Mouse (Mus musculus) layer of hippocampus, postnatal 10 days (tissue): ENCODE data around the gene Hsp90b1. TPM values are rescaled to one million over a fixed set of nuclear protein-coding genes. Genes with fewer than 3 reads are reported as not detected.
"Not testable (repeated sequence)": the region's sequence is repeated elsewhere in the genome, so short reads cannot be mapped to it uniquely, and the experiment has no call there.

ENCODE experiments used
- DNase-seq, 2 experiments: peaks; one replicate each; pipeline ENCODE4 v3.0.0; 2021; ENCODE audit warnings: low spot score in 2 of 2
- long read RNA-seq: library from polyadenylated mRNA; stranded (forward); transcript quantifications from one replicate; pipeline ENCODE4 v2.0.0, GENCODE M21; 2023
- total RNA-seq, 2 experiments: library from RNA; stranded (reverse); gene quantifications; 2 replicates each; pipeline ENCODE4 v1.2.3; 2021

Hsp90b1 gene
- 100 to 1,000 TPM; 263 to 275 TPM for total RNA-seq
- long read RNA-seq, transcript Hsp90b1-201 (18 exons, 2,825 nt): major isoform, 103 of 150 reads
- long read RNA-seq, partial matches to known transcripts: 38 of 150 reads
- long read RNA-seq, other reads (novel, unspliced or antisense): 9 of 150 reads

DNA sequence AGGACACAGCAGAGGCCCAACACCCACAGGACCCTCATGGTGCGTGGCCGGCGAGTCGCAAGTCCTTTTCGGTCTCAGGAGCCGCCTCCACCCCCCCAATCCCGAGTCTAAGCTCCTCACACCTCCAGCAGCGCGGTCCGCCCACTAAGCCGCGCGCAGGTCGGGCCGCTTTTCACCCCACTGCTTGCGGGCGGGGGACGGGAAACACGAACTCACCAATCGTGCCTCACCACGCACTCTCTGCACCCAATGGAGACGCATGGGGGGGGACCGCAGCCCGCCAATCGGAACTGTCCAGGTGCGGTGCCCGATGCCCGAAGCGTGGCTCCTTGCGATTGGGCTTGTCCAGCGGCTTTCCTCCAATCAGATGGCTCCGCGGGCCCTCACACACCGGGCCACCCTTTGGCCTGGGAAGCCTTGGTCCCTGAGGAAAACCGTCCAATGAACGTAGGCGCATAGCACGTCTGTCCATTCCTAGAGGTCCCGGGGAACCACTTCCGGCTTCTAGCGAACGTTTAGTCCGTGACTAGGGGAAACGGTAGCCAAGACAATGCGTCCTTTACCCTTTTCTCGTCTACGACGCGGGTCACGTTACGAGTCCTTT is at the start of gene Hsp90b1, which contains the start of gene Ttc41:
Hsp90b1 (minus strand) TSS at position 192 of the 604 bp plus-strand sequence.
Ttc41 (plus strand) TSS at position 494 of the 604 bp plus-strand sequence.
- DNase-seq: peak; percentile 97 to 98

DNA sequence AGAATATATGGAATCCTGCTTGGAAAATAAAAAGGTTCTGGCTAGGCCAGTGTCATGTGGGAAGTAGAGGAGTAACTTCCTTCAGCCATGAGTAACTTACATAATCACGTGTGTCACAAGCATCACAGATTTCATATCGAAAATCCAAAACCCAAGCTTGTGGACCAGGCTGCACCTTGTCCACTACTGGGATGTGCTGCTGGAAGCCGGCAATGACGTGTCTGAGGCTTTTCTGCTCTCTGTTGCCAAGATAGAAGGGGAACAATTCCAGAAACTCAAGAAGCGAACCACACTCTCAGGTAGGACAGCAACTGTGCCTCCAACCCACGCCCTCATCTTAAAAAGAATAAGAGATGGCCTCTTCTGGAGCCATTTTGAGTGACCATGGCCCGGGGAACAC is 39.0 kb upstream of the Hsp90b1 start:
- no peak for DNase-seq

DNA sequence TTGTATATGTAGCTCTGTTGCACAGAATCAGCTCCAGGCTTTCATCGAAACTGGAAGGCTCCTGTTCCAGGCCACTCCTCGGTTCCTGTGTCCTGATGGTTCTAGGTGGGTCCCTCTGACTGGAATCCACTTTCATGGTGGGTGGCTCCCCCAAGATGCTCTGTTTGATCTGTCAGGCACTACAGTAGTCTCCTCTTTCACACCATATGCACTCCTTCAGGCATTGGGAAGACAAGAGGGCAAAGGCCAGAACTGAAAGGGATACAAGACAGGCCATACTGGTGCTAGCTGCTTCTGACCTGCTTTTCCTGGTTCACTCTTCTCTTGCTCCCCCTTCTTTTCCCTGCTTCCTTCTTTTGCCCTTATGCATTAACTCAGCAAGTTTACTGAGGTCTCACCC is 37.6 kb upstream of the Hsp90b1 start:
- no peak for DNase-seq

DNA sequence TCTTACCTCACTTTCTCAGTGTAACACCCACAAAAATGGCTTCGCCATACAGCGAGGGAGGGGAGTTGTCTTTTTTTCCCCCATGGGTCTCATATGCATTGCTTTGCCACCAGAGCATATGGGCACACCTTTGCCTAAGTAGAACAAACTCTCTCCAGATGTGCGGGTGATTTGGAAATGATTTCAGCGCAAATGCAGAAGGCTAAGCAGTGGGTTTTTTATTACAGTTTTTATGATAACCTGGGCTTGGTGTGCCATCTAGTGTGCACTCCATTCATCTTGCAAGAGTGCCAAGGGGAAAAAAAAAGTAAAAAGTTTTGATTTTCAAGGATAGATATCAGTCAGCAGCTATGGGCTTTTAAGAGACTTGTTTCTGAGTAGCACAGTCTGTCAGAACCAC is 29.7 kb upstream of the Hsp90b1 start:
- no peak for DNase-seq

DNA sequence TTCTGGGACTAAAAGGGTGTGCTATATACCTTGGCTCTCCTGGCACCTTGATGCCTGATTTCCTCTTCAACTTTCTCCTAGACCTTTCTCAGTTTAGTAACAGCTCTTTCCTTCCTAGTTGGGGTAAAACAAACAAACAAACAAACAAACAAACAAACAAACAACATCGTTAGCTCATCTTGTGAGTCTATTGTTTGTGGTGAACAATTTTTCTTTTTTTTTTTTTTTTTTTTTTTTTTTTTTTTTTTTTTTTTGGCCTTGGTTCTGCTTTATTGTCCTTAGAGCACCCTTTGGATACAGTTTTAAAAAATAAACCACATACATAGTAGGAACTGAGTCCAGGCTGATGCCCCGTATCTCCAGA is 26.2 kb upstream of the Hsp90b1 start:
- DNase-seq: no peak

DNA sequence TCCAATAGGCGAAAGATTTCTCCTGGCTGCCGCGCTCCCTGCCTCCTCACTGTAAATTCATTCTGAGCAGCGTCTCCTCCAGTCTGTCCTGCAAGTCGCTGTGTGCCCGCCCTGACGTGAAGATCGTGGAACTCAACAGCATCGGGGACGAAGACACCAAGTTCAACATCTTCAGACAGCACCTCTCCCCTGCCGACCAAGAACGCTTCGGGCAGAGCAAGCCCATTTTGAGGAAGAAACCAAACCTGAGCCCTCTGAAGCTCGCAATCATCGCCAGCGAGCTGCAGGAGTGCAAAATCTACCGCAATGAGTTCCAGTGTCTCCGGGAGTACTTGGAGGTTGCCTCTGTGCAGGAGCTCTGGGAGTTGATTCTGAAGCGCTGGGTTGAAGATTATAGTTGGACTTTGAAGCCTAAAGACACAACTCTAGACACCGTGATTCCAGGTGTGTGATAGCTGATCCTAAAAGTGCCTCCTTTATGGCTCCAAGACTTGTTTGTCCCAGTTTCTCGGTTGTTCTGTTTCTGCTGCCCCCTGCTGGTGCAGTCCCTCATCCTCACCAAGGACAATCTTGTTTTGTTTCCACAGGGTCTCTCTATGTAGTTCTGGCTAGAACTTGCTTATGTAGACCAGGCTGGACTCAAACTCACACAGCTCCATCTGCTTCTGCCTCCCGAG is 25.7 kb upstream of the Hsp90b1 start:
- DNase-seq: peak; percentile 88 to 89

- DNase-seq: peak; percentile 13 to 28
Measured at GRCm38 (mm10) chr10:86728176-86728575, 22.9 kb upstream of the Hsp90b1 start.

DNA sequence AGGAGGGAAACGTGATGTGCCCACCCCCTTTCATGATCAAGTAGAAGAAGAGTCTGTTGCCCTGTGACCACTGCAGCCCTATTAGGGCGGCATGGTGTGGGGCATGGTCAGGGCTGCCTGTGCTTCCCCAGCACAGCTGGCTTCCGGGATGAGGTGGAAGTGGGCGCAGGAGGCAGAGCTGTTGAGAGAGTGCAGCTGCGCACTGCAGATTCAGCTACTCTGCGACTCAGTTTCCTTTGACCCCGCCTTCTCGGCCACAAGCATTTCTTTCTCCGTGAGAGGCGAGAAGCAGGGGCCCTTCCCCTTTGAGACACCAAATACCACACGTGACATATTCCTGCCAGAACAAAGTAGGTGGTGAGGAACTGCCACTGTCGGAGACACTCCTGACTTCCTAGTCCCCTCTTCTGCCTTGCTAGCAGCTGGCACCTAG is 22.3 kb upstream of the Hsp90b1 start:
- peak; percentile 16 to 50 for DNase-seq

DNA sequence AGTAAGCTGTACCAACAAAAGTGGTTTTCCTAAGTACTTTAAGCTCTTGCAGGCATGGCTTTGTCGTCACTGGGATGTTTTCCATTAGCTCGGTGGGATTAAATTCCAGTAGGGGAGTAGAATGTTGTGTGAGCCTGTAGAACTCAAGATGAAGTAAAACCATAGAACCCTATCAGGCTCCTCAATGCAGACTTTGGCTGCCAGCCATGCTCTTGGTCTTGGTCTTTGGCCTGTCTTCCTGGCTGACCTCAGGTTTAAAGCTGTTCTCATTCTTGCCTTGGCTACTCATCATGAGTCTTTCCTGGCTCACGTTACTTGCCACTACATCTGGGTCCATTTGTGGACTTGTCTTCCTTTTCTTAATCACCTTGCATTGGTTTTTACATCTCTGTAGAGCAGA is 6.8 kb upstream of the Hsp90b1 start:
- no peak for DNase-seq

GRCm38 (mm10) chr10:86707134-86707533 is 1.8 kb upstream of the Hsp90b1 start:
- DNase-seq: no peak

- peak; percentile 73 to 79 for DNase-seq
Measured at GRCm38 (mm10) chr10:86705922-86706752, 828 bp upstream of the Hsp90b1 start.

GRCm38 (mm10) chr10:86704589-86705191 is 619 bp downstream of the Hsp90b1 start:
- peak in 1 of 2 experiments; percentile 7 for DNase-seq

GRCm38 (mm10) chr10:86704141-86704540 is 1.2 kb downstream of the Hsp90b1 start:
- DNase-seq: no peak

GRCm38 (mm10) chr10:86703375-86703774 is 1.9 kb downstream of the Hsp90b1 start:
- no peak for DNase-seq

GRCm38 (mm10) chr10:86702312-86702920 is 2.9 kb downstream of the Hsp90b1 start:
- DNase-seq: no peak

GRCm38 (mm10) chr10:86700973-86701372 is 4.3 kb downstream of the Hsp90b1 start:
- no peak for DNase-seq

DNA sequence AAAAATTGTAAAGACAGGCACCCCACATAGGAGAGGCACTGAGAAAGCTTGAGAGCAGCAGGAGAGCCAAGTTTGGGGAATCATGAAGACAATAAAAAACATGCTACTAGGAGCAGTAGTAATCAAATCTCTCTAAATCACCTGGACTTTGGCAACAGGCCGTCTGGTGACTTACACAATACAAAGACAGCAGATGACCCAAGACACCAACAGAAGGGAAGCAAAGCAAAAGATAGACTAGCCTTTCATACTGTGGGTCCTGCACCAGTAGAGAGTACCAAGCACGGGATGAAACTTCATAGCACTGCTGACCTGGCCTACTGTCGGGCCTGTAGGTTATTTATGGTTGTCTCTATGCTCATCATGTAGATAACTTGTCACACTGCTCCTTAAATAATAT is 5.1 kb downstream of the Hsp90b1 start:
- DNase-seq: no peak

DNA sequence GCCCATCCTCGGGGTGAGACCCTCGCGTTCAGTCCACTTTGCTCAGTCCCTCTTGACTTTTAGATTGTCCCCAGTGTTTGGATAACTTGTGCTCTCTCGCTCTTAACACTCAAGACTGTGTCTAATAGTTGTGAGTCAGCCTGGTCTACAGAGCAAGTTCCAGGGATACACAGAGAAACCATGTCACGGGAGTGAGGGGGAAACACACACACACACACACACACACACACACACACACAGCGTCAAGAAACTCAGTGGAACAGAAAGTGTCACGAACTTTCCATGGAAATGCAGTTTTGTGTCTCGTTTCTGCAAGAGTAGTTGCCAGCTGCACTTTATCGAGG is 19.3 kb downstream of the Hsp90b1 start:
- DNase-seq: not testable (repeated sequence)

GRCm38 (mm10) chr10:86685179-86686016 is 19.9 kb downstream of the Hsp90b1 start:
- DNase-seq: peak; percentile 84 to 89

DNA sequence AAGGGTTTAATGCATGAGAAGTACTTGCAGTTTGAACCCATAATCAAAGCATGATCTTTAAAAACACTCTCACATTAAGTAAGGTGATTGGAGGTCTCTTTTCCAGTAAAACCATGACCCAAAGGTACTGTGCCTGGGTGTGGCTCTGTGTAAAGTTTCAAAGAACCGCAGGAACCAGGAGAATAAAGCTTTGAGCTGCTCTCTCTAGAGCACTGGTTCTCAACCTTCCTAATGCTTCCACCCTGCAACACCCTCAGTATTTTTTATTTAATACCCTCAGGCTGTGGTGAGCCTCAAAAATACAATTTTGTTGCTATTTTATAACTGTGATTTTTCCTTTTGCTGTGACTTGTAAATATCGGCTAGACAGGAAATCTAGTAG is 20.5 kb downstream of the Hsp90b1 start:
- DNase-seq: not testable (repeated sequence)
